Comparison of ENCODE assay signal across 9 mouse cellular contexts in the genomic region with DNA sequence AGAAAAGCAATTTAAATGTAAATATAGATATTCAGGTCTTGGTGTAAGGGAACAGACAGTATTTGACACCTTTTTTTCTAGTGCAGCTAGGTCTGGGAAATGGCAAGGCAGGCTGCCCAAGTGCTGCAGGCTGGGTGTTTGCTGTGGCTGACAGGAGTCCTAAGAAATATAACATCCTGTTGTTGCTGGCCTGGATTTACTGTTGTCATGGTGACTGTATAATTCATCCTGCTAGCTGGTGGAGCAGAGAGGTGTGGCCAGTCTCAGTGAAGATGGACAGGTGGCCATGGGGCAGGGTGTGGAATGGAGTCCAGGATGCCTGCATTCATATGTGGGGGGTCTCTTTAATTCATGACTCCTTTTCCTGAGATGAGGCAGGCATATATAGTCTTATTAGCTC.
DNase-seq lines count a peak whose midpoint lies in the region; ATAC-seq and TF ChIP-seq lines count a peak whose summit lies in the region.
"Had no signal": no experiment of that assay in that cellular context is flagged by ENCODE, and none has a peak within 500 bp of the region (broad histone marks: within the 10 kb centered on the region; RNA-seq: fewer than 3 reads in every experiment).

No protein-coding gene starts in this region.

- H3K4me1 ChIP-seq in heart, postnatal 0 days (ENCODE audit: control insufficient read depth, insufficient read depth), result no peaks in the 10 kb centered on the region
- no peaks in the 10 kb centered on the region for H3K4me1 ChIP-seq in heart, adult 2 months (ENCODE audit: control insufficient read depth, insufficient read depth, low read length)
- peaks cover 32% of the 10 kb centered on the region for H3K4me1 ChIP-seq in cerebellum, adult 2 months (ENCODE audit: control insufficient read depth, insufficient read depth, low read length)
- H3K4me1 ChIP-seq in intestine, embryonic 14.5 days (replicated peaks; ENCODE audit: control insufficient read depth, insufficient read depth, low read length), result peaks cover 18% of the 10 kb centered on the region
- H3K4me1 ChIP-seq in midbrain, postnatal 0 days (ENCODE audit: insufficient read depth, low read length), result peaks cover 14% of the 10 kb centered on the region; the same call in 1 of the 2 replicates
- no peaks in the 10 kb centered on the region for H3K4me1 ChIP-seq in liver, embryonic 12.5 days
- H3K4me1 ChIP-seq: embryonic facial prominence, embryonic 13.5 days had no signal

- intact Hi-C loops in heart, adult 2 months (cut with DNase I), result no loop called here

- TF ChIP-seq EP300 in heart, postnatal 0 days (IDR thresholded peaks at IDR 0.05; ENCODE audit: low read depth), result no peak
- no peak for TF ChIP-seq EP300 in heart, adult 2 months (IDR thresholded peaks at IDR 0.05; ENCODE audit: insufficient read depth, low read depth, low read length)

- no peaks in the 10 kb centered on the region for H3K9me3 ChIP-seq in heart, postnatal 0 days (replicated peaks; ENCODE audit: control insufficient read depth, low read length)
- H3K9me3 ChIP-seq in intestine, embryonic 14.5 days (ENCODE audit: control insufficient read depth, low read length), result no peaks in the 10 kb centered on the region
- H3K9me3 ChIP-seq in midbrain, postnatal 0 days (ENCODE audit: low read length), result no peaks in the 10 kb centered on the region
- H3K9me3 ChIP-seq in liver, embryonic 12.5 days (replicated peaks), result no peaks in the 10 kb centered on the region
- H3K9me3 ChIP-seq: embryonic facial prominence, embryonic 13.5 days had no signal

- ATAC-seq in heart, postnatal 0 days (ENCODE audit: insufficient read depth, low read depth), result no peak; the same call in 1 of the 2 replicates
- ATAC-seq in intestine, embryonic 14.5 days (replicated peaks; ENCODE audit: low FRiP score, low TSS enrichment, low read depth), result peak; percentile 72
- ATAC-seq in midbrain, postnatal 0 days (ENCODE audit: low FRiP score), result peak; percentile 77
- ATAC-seq in liver, embryonic 12.5 days, result no peak

- no peak for TF ChIP-seq CTCF in heart, postnatal 0 days (IDR thresholded peaks at IDR 0.05; ENCODE audit: low read depth)
- TF ChIP-seq CTCF in heart, adult 2 months (IDR thresholded peaks at IDR 0.05), result no peak
- no peak for TF ChIP-seq CTCF in cerebellum, adult 2 months (IDR thresholded peaks at IDR 0.05; ENCODE audit: borderline replicate concordance, insufficient read depth, low read depth, low read length)
- no peak for TF ChIP-seq CTCF in midbrain, postnatal 0 days (IDR thresholded peaks at IDR 0.05)

- no peak overlapping the region for H3K4me3 ChIP-seq in heart, postnatal 0 days (ENCODE audit: low read depth, low read length)
- no peak overlapping the region for H3K4me3 ChIP-seq in heart, adult 2 months
- H3K4me3 ChIP-seq in cerebellum, adult 2 months (replicated peaks; ENCODE audit: insufficient read depth, low read depth, low read length), result no peak overlapping the region
- no peak overlapping the region for H3K4me3 ChIP-seq in intestine, embryonic 14.5 days (ENCODE audit: low read depth, low read length)
- no peak overlapping the region for H3K4me3 ChIP-seq in midbrain, postnatal 0 days (ENCODE audit: low read depth, low read length)
- H3K4me3 ChIP-seq in liver, embryonic 12.5 days, result no peak overlapping the region
- H3K4me3 ChIP-seq: embryonic facial prominence, embryonic 13.5 days had no signal

- H3K9ac ChIP-seq in heart, postnatal 0 days (replicated peaks; ENCODE audit: low read depth, low read length), result no peak overlapping the region
- H3K9ac ChIP-seq in heart, adult 2 months (ENCODE audit: low read depth, low read length), result no peak overlapping the region
- no peak overlapping the region for H3K9ac ChIP-seq in intestine, embryonic 14.5 days (ENCODE audit: low read length)
- no peak overlapping the region for H3K9ac ChIP-seq in midbrain, postnatal 0 days (replicated peaks; ENCODE audit: low read length, poor library complexity, severe bottlenecking)
- no peak overlapping the region for H3K9ac ChIP-seq in liver, embryonic 12.5 days
- H3K9ac ChIP-seq: embryonic facial prominence, embryonic 13.5 days had no signal

- H3K27me3 ChIP-seq in heart, postnatal 0 days (ENCODE audit: control insufficient read depth, insufficient read depth, low read length), result no peaks in the 10 kb centered on the region
- no peaks in the 10 kb centered on the region for H3K27me3 ChIP-seq in heart, adult 2 months (ENCODE audit: control insufficient read depth, insufficient read depth, low read length)
- no peaks in the 10 kb centered on the region for H3K27me3 ChIP-seq in cerebellum, adult 2 months (ENCODE audit: control insufficient read depth, insufficient read depth, low read length)
- no peaks in the 10 kb centered on the region for H3K27me3 ChIP-seq in intestine, embryonic 14.5 days (replicated peaks; ENCODE audit: control insufficient read depth, insufficient read depth, low read length)
- no peaks in the 10 kb centered on the region for H3K27me3 ChIP-seq in midbrain, postnatal 0 days (ENCODE audit: insufficient read depth, low read length)
- H3K27me3 ChIP-seq in liver, embryonic 12.5 days (replicated peaks), result no peaks in the 10 kb centered on the region
- H3K27me3 ChIP-seq: embryonic facial prominence, embryonic 13.5 days had no signal

- no peaks in the 10 kb centered on the region for H3K36me3 ChIP-seq in heart, postnatal 0 days (replicated peaks; ENCODE audit: control insufficient read depth, insufficient read depth, low read length)
- H3K36me3 ChIP-seq in heart, adult 2 months (ENCODE audit: control insufficient read depth, insufficient read depth, low read length), result no peaks in the 10 kb centered on the region
- no peaks in the 10 kb centered on the region for H3K36me3 ChIP-seq in intestine, embryonic 14.5 days (ENCODE audit: control insufficient read depth, insufficient read depth, low read length)
- no peaks in the 10 kb centered on the region for H3K36me3 ChIP-seq in midbrain, postnatal 0 days (ENCODE audit: insufficient read depth, low read length)
- H3K36me3 ChIP-seq in liver, embryonic 12.5 days, result no peaks in the 10 kb centered on the region
- H3K36me3 ChIP-seq: embryonic facial prominence, embryonic 13.5 days had no signal

- TF ChIP-seq POLR2A in heart, adult 2 months (IDR thresholded peaks at IDR 0.05; ENCODE audit: insufficient read depth, low read depth, low read length), result no peak
- no peak for TF ChIP-seq POLR2A in cerebellum, adult 2 months (IDR thresholded peaks at IDR 0.05; ENCODE audit: borderline replicate concordance, insufficient read depth, low read length)

- H3K27ac ChIP-seq in heart, postnatal 0 days (ENCODE audit: low read depth), result no peak overlapping the region
- no peak overlapping the region for H3K27ac ChIP-seq in heart, adult 2 months
- H3K27ac ChIP-seq in cerebellum, adult 2 months (ENCODE audit: insufficient read depth, low read length), result no peak overlapping the region
- H3K27ac ChIP-seq in intestine, embryonic 14.5 days (ENCODE audit: low read depth), result 0 out of 2 replicates have a peak overlapping the region, but pooled peaks have one; percentile 20
- peak overlapping the region; percentile 33 for H3K27ac ChIP-seq in midbrain, postnatal 0 days (ENCODE audit: low read depth, low read length)
- no peak overlapping the region for H3K27ac ChIP-seq in liver, embryonic 12.5 days
- H3K27ac ChIP-seq: embryonic facial prominence, embryonic 13.5 days had no signal

- DNase-seq in heart, postnatal 0 days (ENCODE audit: low spot score), result peak; percentile 40
- no peak for DNase-seq in heart, adult 2 months
- peak; percentile 37 to 72 for DNase-seq in cerebellum, adult 2 months
- DNase-seq in intestine, embryonic 14.5 days (ENCODE audit: low spot score), result no peak
- DNase-seq in midbrain, postnatal 0 days (ENCODE audit: low spot score), result peak; percentile 57
- no peak for DNase-seq in layer of hippocampus, postnatal 25 days (ENCODE audit: extremely low spot score in 1 of 2, low spot score in 1 of 2)
- DNase-seq in heart, adult 8-10 months (ENCODE audit: low spot score), result no peak

- H3K79me2 ChIP-seq in heart, adult 2 months (replicated peaks; ENCODE audit: control insufficient read depth, insufficient read depth, low read length), result no peaks in the 10 kb centered on the region

- H3K4me2 ChIP-seq in heart, postnatal 0 days (ENCODE audit: low read depth, low read length), result no peak overlapping the region
- no peak overlapping the region for H3K4me2 ChIP-seq in intestine, embryonic 14.5 days (ENCODE audit: low read length)
- H3K4me2 ChIP-seq in midbrain, postnatal 0 days (ENCODE audit: low read depth, low read length, poor library complexity, severe bottlenecking), result no peak overlapping the region
- no peak overlapping the region for H3K4me2 ChIP-seq in liver, embryonic 12.5 days
- H3K4me2 ChIP-seq: embryonic facial prominence, embryonic 13.5 days had no signal

Comparison
In these comparisons a context has a peak if more than half of its experiments do, and no peak if none do; other contexts are left out.
1. DNase-seq: peak in heart, postnatal 0 days (single experiment), cerebellum, adult 2 months (2 of 2) and midbrain, postnatal 0 days (single experiment); none in heart, adult 2 months (0 of 2), intestine, embryonic 14.5 days (single experiment), layer of hippocampus, postnatal 25 days (0 of 2) and heart, adult 8-10 months (single experiment).
2. ATAC-seq: peak in intestine, embryonic 14.5 days (single experiment) and midbrain, postnatal 0 days (single experiment); none in heart, postnatal 0 days (single experiment) and liver, embryonic 12.5 days (single experiment).
3. H3K27ac ChIP-seq: peak in intestine, embryonic 14.5 days (single experiment) and midbrain, postnatal 0 days (single experiment); none in heart, postnatal 0 days (single experiment), heart, adult 2 months (single experiment), cerebellum, adult 2 months (single experiment) and liver, embryonic 12.5 days (single experiment).